Mouse (Mus musculus): ENCODE results near the gene Borcs8. TPM values are rescaled to one million over a fixed set of nuclear protein-coding genes. Genes with fewer than 3 reads are reported as not detected.

The Borcs8 gene
- polyA plus RNA-seq, 1 experiment = 51.9 TPM

DNA sequence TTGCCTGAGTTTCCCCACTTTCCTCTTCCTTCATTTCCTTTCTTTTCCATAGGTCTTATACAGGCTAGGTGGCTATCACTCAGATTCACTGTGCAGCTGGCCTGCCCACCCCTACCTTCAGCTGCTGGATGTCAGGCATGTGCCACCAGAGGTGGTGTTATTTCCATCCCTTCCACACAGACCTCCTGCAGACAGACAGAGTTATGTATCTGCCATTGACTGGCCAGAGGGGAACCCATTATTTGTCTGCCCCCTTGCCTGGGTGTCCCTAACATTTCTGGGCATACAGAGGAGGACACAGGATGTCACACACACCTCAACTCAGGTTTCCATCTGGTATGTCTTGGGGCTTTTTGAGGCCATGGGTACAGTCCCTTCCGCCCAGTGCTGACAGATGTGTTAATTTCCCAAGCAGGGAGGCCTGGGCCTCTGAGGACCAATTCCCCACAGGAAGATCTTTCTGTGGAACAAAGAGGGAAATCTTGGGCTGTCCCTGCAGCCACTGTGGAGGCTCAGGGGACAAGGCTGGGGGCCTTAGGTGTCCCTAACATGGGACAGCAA, 18.0 kb downstream of the Borcs8 start:
- Histone ChIP-seq H3K27ac (ENCODE audit: insufficient read depth, low read depth, low read length) (no peak overlapping the region), H3K4me3 (ENCODE audit: insufficient read depth, low read length) (no peak overlapping the region), H3K4me1 (ENCODE audit: control insufficient read depth, insufficient read depth, low read length) (peaks cover 15% of the 10 kb centered on the region)
- TF ChIP-seq CTCF (IDR thresholded peaks at IDR 0.05; ENCODE audit: low read depth, low read length) (no peak), POLR2A (IDR thresholded peaks at IDR 0.05; ENCODE audit: borderline replicate concordance, low read depth, low read length) (no peak)

DNA sequence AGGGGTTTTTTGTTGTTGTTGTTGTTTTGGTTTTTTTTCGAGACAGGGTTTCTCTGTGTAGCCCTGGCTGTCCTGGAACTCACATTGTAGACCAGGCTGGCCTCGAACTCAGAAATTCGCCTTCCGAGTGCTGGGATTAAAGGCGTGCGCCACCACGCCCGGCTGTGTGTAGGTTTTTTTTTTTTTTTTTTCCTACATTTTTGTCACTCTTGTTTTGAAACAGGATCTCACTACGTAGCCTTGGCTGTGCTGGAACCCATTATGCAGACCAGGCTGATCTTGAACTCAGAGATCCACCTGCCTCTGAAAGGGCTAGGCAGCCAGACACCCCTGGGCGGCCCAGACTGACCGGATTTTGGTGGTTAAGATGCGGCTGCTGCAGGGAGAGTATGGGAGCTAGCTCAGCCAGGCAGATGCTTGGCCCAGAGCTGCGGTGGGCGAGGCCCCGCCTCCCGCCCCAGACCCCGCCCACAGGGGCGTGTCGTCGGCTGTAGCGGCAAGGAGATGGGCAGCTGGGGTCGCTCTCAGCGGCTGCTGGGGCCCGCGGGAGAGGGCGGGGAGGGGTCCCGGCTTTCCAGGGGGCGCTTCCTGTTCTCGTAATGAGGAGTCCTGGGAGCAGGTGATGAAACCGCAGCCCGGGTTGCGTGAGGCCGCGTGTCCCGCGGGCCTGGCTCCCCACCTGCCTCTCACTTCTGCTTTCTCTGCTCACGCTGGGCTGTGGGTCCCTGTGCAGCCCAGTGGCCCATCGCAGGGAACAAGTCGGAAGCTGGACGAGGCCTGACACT, 19.0 kb downstream of the Borcs8 start:
- no peak for TF ChIP-seq POLR2A (IDR thresholded peaks at IDR 0.05; ENCODE audit: borderline replicate concordance, low read depth, low read length)
- TF ChIP-seq CTCF (IDR thresholded peaks at IDR 0.05; ENCODE audit: low read depth, low read length) = no peak
- Histone ChIP-seq H3K4me1 (ENCODE audit: control insufficient read depth, insufficient read depth, low read length) (peaks cover 11% of the 10 kb centered on the region; the same call in 1 of the 2 replicates), H3K27ac (ENCODE audit: insufficient read depth, low read depth, low read length) (no peak overlapping the region), H3K4me3 (ENCODE audit: insufficient read depth, low read length) (peak overlapping the region; percentile 48)

DNA sequence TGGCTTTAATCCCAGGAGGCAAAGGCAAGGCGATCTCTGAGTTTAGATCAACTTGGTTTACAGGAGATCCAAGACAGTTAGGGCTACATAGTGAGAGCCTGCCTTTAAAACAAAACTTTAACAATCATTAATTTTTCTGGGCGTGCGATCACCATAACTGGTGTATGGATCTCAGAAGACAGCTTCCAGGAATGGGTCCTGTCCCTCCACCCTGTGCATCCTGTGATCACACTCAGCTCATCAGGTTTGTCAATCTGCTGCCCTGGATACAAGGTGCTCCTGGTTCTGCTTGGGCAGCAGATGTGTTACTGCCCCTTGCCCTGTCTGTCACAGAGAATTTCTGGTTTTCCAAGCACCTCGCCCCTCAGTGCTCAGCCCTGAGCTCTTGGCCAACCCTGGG, 19.9 kb downstream of the Borcs8 start:
- Histone ChIP-seq H3K4me1 (ENCODE audit: control insufficient read depth, insufficient read depth, low read length) (peaks cover 11% of the 10 kb centered on the region; the same call in 1 of the 2 replicates), H3K27ac (ENCODE audit: insufficient read depth, low read depth, low read length) (no peak overlapping the region), H3K4me3 (ENCODE audit: insufficient read depth, low read length) (no peak overlapping the region)
- TF ChIP-seq POLR2A (IDR thresholded peaks at IDR 0.05; ENCODE audit: borderline replicate concordance, low read depth, low read length) = no peak
- TF ChIP-seq CTCF (IDR thresholded peaks at IDR 0.05; ENCODE audit: low read depth, low read length) = no peak

DNA sequence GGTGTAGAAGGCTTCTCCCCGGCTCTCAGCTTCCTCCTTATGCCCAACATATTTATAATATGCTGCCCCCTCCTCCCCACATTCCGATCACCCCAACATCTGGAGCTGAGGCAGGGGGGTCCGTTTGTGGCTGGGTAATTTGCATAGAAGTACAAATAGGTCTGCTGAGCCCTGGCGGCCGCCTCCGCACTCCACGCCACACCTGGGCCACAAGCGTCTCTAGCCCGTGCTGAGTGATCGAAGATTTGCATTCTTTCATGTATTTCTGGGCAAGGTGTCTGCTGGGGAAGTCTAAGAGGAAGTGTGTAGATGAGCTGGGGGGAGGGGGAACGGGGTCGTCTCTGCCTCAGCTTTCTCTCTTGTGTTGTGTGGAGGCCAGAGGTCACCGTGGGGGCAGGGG, 20.7 kb downstream of the Borcs8 start:
- H3K4me3 ChIP-seq (ENCODE audit: insufficient read depth, low read length) = no peak overlapping the region
- no peak overlapping the region for H3K27ac ChIP-seq (ENCODE audit: insufficient read depth, low read depth, low read length)
- H3K4me1 ChIP-seq (ENCODE audit: control insufficient read depth, insufficient read depth, low read length) = peaks cover 11% of the 10 kb centered on the region; the same call in 1 of the 2 replicates
- TF ChIP-seq CTCF (IDR thresholded peaks at IDR 0.05; ENCODE audit: low read depth, low read length) (no peak), POLR2A (IDR thresholded peaks at IDR 0.05; ENCODE audit: borderline replicate concordance, low read depth, low read length) (no peak)

DNA sequence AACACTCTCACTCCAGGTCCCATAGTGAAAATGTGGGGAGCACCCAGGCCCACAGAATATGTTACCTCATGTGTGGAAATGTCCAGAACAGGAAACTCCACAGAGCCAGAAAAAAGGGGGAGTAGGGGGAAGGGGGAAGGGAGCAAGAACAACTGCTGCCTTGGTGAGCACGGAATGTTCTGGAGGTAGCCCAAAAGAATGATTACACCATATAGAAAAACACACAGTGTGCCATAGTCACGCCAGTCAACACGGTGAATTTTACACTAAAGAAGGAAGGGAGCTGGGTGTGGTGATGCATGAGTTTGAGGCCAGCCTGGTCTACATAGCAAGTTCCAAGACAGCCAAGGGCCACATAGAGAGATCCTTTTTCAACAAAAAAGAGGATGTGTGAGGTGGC, 24.0 kb downstream of the Borcs8 start:
- Histone ChIP-seq H3K27ac (ENCODE audit: insufficient read depth, low read depth, low read length) (no peak overlapping the region), H3K4me3 (ENCODE audit: insufficient read depth, low read length) (no peak overlapping the region), H3K4me1 (ENCODE audit: control insufficient read depth, insufficient read depth, low read length) (peaks cover 8% of the 10 kb centered on the region; the same call in 1 of the 2 replicates)
- TF ChIP-seq CTCF (IDR thresholded peaks at IDR 0.05; ENCODE audit: low read depth, low read length) (no peak), POLR2A (IDR thresholded peaks at IDR 0.05; ENCODE audit: borderline replicate concordance, low read depth, low read length) (no peak)

DNA sequence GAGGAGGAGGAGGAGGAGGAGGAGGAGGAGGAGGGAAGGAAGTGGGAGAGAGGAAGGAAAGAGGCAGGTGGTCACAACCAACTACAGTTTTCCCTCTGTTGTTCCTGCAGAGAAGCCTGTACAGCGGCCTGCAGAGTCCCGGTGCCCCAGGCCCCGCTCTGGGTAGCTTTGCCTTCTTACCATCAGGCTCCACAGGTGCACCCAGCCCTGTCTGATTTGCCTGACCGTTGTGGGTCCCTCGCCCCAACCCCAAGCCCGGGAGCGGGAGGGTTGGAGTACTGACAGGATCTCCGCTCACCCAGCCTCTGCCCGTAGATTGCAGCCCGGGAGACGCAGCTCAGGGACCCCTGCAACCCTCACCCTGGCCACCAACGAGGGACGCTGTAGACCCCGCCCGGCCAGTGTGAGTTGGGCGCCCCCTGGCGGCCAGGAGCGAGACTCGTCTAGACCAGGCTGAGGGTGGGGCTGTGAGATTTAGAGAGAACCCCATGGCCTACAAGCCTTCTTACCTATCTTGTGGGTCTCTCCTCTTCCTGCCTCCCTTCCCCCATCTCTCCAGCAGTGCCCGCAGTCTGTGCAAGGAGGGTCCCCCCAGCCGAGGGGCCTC, 27.3 kb downstream of the Borcs8 start:
- peaks cover 3% of the 10 kb centered on the region for H3K4me1 ChIP-seq (ENCODE audit: control insufficient read depth, insufficient read depth, low read length)
- no peak overlapping the region for H3K27ac ChIP-seq (ENCODE audit: insufficient read depth, low read depth, low read length)
- no peak for TF ChIP-seq POLR2A (IDR thresholded peaks at IDR 0.05; ENCODE audit: borderline replicate concordance, low read depth, low read length)
- peak; percentile 97 for TF ChIP-seq CTCF (IDR thresholded peaks at IDR 0.05; ENCODE audit: low read depth, low read length)
- H3K4me3 ChIP-seq (ENCODE audit: insufficient read depth, low read length) = peak overlapping the region; percentile 25; the same call in 1 of the 2 replicates

DNA sequence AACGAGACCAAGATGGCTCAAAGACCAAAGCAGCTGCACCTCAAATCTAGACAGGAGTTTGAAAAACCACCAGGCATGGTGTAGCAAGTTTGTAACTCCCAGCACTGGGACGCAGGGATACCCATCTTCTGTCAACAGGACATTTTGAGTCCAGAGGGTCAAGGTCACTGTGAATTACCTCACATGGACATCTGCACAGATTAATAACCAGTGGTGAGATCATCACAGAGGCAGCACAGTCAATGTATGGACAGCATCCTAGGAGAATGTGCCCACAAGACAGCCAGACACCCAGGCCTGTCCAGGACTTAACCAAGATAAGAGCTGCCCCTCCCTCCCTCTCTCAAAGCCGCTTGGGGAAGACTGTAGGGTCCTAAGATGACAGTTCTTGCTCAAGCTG, 30.8 kb downstream of the Borcs8 start:
- Histone ChIP-seq H3K27ac (ENCODE audit: insufficient read depth, low read depth, low read length) (no peak overlapping the region), H3K4me3 (ENCODE audit: insufficient read depth, low read length) (no peak overlapping the region), H3K4me1 (ENCODE audit: control insufficient read depth, insufficient read depth, low read length) (peaks cover 13% of the 10 kb centered on the region)
- TF ChIP-seq CTCF (IDR thresholded peaks at IDR 0.05; ENCODE audit: low read depth, low read length) = no peak

DNA sequence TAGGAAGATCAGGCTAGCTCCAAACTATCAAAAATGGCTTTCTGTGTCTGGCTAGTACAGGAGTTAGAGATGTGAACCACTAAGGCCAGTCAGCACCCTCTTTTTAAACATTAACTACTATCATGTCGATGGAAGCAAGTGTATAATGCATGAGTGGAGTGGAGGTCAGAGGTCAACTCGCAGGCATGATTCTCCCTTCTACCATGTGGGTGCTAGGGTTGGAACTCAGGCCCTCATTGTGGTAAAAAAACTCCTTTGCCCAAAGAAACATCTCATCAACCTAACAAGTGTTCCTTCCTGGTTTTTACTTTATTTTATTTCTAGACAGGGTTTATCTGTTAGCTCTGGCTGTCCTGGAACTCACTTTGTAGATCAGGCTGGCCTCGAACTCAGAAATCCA, 31.4 kb downstream of the Borcs8 start:
- H3K4me1 ChIP-seq (ENCODE audit: control insufficient read depth, insufficient read depth, low read length) = peaks cover 13% of the 10 kb centered on the region

DNA sequence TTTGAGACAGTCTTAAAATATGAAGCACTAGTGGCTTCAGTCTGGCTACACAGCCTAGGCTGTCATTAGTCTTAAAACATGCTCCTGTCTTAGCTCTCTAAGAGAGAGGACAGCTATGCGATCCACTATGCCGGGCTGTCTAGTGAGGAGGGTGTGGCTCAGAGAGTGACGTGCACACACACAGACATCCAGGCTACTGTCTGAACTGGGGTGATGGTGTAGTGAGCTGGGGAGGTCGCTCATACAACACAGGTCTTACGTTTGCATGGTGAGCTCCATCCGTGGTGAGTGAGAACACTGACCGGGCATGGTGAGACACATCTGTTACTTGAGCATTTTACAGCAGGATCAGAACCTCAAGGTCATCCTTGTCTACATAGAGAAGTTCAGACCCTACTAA, 31.9 kb downstream of the Borcs8 start:
- no peak overlapping the region for H3K27ac ChIP-seq (ENCODE audit: insufficient read depth, low read depth, low read length)
- no peak for TF ChIP-seq CTCF (IDR thresholded peaks at IDR 0.05; ENCODE audit: low read depth, low read length)
- no peak for TF ChIP-seq POLR2A (IDR thresholded peaks at IDR 0.05; ENCODE audit: borderline replicate concordance, low read depth, low read length)
- peak overlapping the region; percentile 78; the same call in 1 of the 2 replicates for H3K4me3 ChIP-seq (ENCODE audit: insufficient read depth, low read length)
- H3K4me1 ChIP-seq (ENCODE audit: control insufficient read depth, insufficient read depth, low read length) = peaks cover 13% of the 10 kb centered on the region

More for the DNA sequence above, 31.4 kb downstream of the Borcs8 start:
- no peak overlapping the region for H3K4me3 ChIP-seq (ENCODE audit: insufficient read depth, low read length)
- H3K27ac ChIP-seq (ENCODE audit: insufficient read depth, low read depth, low read length) = no peak overlapping the region
- TF ChIP-seq POLR2A (IDR thresholded peaks at IDR 0.05; ENCODE audit: borderline replicate concordance, low read depth, low read length) = no peak
- no peak for TF ChIP-seq CTCF (IDR thresholded peaks at IDR 0.05; ENCODE audit: low read depth, low read length)

Measured in bone marrow macrophage, adult 2 months (primary cell).